Mouse (Mus musculus): ENCODE results near the gene Tcf7l2. TPM values are rescaled to one million over a fixed set of nuclear protein-coding genes. Genes with fewer than 3 reads are reported as not detected.

The Tcf7l2 gene
- total and polyA plus RNA-seq, 2 experiments from 2014 or later: 3.0 to 38.6 TPM

DNA sequence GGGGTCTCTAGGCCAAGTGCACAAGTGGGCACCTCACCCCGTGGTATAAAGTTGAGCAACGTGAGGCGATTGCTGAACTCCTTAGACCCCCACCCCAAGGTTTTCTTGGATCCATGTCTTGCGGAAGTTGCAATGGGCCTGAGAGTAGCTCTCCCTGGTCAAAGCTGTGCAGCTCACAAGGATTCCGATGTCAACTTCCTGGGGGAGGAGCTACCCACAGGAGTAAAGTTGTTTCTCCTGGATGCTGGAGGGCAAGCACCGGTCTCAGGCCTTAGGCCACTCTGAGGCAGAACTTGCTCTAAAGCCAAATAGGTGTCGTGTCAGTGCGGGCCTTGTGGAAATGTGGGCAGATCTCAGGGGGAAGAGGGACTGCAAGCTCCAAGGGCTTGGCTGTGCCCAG lies 12.2 kb upstream of the Tcf7l2 start:
- TF ChIP-seq CTCF (IDR thresholded peaks at IDR 0.05; ENCODE audit: low read depth): no peak
- no peak for TF ChIP-seq EP300 (IDR thresholded peaks at IDR 0.05; ENCODE audit: low read depth)
- WGBS: 72% methylated on average over 8 of the region's 8 CpGs
- ATAC-seq (ENCODE audit: insufficient read depth, low read depth): no peak

GRCm38 (mm10) chr19:55732499-55732898 lies 9.1 kb upstream of the Tcf7l2 start:
- H3K4me2 ChIP-seq (ENCODE audit: low read depth, low read length): no peak overlapping the region
- no peak overlapping the region for H3K4me3 ChIP-seq (ENCODE audit: low read depth, low read length)
- H3K36me3 ChIP-seq (replicated peaks; ENCODE audit: control insufficient read depth, insufficient read depth, low read length): no peaks in the 10 kb centered on the region
- no peak for DNase-seq (ENCODE audit: low spot score)
- TF ChIP-seq CTCF (IDR thresholded peaks at IDR 0.05; ENCODE audit: low read depth) (no peak), EP300 (IDR thresholded peaks at IDR 0.05; ENCODE audit: low read depth) (no peak)
- no peaks in the 10 kb centered on the region for H3K4me1 ChIP-seq (ENCODE audit: control insufficient read depth, insufficient read depth)
- no peak overlapping the region for H3K27ac ChIP-seq (ENCODE audit: low read depth)
- ATAC-seq (ENCODE audit: insufficient read depth, low read depth): no peak
- H3K9ac ChIP-seq (replicated peaks; ENCODE audit: low read depth, low read length): no peak overlapping the region
- WGBS: 55% methylated on average over 6 of the region's 6 CpGs
- no peaks in the 10 kb centered on the region for H3K27me3 ChIP-seq (ENCODE audit: control insufficient read depth, insufficient read depth, low read length)
- H3K9me3 ChIP-seq (replicated peaks; ENCODE audit: control insufficient read depth, low read length): no peaks in the 10 kb centered on the region

More for the DNA sequence above, 12.2 kb upstream of the Tcf7l2 start:
- H3K36me3 ChIP-seq (replicated peaks; ENCODE audit: control insufficient read depth, insufficient read depth, low read length): no peaks in the 10 kb centered on the region
- H3K9me3 ChIP-seq (replicated peaks; ENCODE audit: control insufficient read depth, low read length): 0 out of 2 replicates have a peak, but pooled peaks cover 3% of the 10 kb centered on the region
- H3K4me1 ChIP-seq (ENCODE audit: control insufficient read depth, insufficient read depth): no peaks in the 10 kb centered on the region
- DNase-seq (ENCODE audit: low spot score): no peak
- H3K9ac ChIP-seq (replicated peaks; ENCODE audit: low read depth, low read length): no peak overlapping the region
- no peak overlapping the region for H3K4me2 ChIP-seq (ENCODE audit: low read depth, low read length)
- no peak overlapping the region for H3K4me3 ChIP-seq (ENCODE audit: low read depth, low read length)
- no peak overlapping the region for H3K27ac ChIP-seq (ENCODE audit: low read depth)
- no peaks in the 10 kb centered on the region for H3K27me3 ChIP-seq (ENCODE audit: control insufficient read depth, insufficient read depth, low read length)

- Histone ChIP-seq H3K9me3 (replicated peaks; ENCODE audit: control insufficient read depth, low read length) (no peaks in the 10 kb centered on the region), H3K9ac (replicated peaks; ENCODE audit: low read depth, low read length) (no peak overlapping the region), H3K4me2 (ENCODE audit: low read depth, low read length) (no peak overlapping the region), H3K4me1 (ENCODE audit: control insufficient read depth, insufficient read depth) (no peaks in the 10 kb centered on the region), H3K27ac (ENCODE audit: low read depth) (no peak overlapping the region), H3K36me3 (replicated peaks; ENCODE audit: control insufficient read depth, insufficient read depth, low read length) (no peaks in the 10 kb centered on the region), H3K27me3 (ENCODE audit: control insufficient read depth, insufficient read depth, low read length) (no peaks in the 10 kb centered on the region), H3K4me3 (ENCODE audit: low read depth, low read length) (no peak overlapping the region)
- 53% methylated on average over 3 of the region's 3 CpGs for WGBS
- DNase-seq (ENCODE audit: low spot score) (no peak), ATAC-seq (ENCODE audit: insufficient read depth, low read depth) (no peak)
- TF ChIP-seq CTCF (IDR thresholded peaks at IDR 0.05; ENCODE audit: low read depth): no peak
- no peak for TF ChIP-seq EP300 (IDR thresholded peaks at IDR 0.05; ENCODE audit: low read depth)
Measured at GRCm38 (mm10) chr19:55732994-55733393, 8.6 kb upstream of the Tcf7l2 start.

- DNase-seq (ENCODE audit: low spot score) (no peak), ATAC-seq (ENCODE audit: insufficient read depth, low read depth) (no peak)
- Histone ChIP-seq H3K4me3 (ENCODE audit: low read depth, low read length) (no peak overlapping the region), H3K36me3 (replicated peaks; ENCODE audit: control insufficient read depth, insufficient read depth, low read length) (no peaks in the 10 kb centered on the region), H3K27ac (ENCODE audit: low read depth) (no peak overlapping the region), H3K4me2 (ENCODE audit: low read depth, low read length) (no peak overlapping the region), H3K9ac (replicated peaks; ENCODE audit: low read depth, low read length) (no peak overlapping the region), H3K4me1 (ENCODE audit: control insufficient read depth, insufficient read depth) (no peaks in the 10 kb centered on the region), H3K9me3 (replicated peaks; ENCODE audit: control insufficient read depth, low read length) (no peaks in the 10 kb centered on the region), H3K27me3 (ENCODE audit: control insufficient read depth, insufficient read depth, low read length) (no peaks in the 10 kb centered on the region)
- WGBS: 53% methylated on average over 6 of the region's 6 CpGs
- TF ChIP-seq EP300 (IDR thresholded peaks at IDR 0.05; ENCODE audit: low read depth) (no peak), CTCF (IDR thresholded peaks at IDR 0.05; ENCODE audit: low read depth) (no peak)
Measured at GRCm38 (mm10) chr19:55736016-55736415, 5.6 kb upstream of the Tcf7l2 start.

- ATAC-seq (ENCODE audit: insufficient read depth, low read depth) (no peak), DNase-seq (ENCODE audit: low spot score) (no peak)
- TF ChIP-seq EP300 (IDR thresholded peaks at IDR 0.05; ENCODE audit: low read depth) (no peak), CTCF (IDR thresholded peaks at IDR 0.05; ENCODE audit: low read depth) (no peak)
- no peak overlapping the region for H3K4me3 ChIP-seq (ENCODE audit: low read depth, low read length)
- no peaks in the 10 kb centered on the region for H3K4me1 ChIP-seq (ENCODE audit: control insufficient read depth, insufficient read depth)
- no peak overlapping the region for H3K4me2 ChIP-seq (ENCODE audit: low read depth, low read length)
- WGBS: 54% methylated on average over 4 of the region's 4 CpGs
- H3K9me3 ChIP-seq (replicated peaks; ENCODE audit: control insufficient read depth, low read length): no peaks in the 10 kb centered on the region
- H3K36me3 ChIP-seq (replicated peaks; ENCODE audit: control insufficient read depth, insufficient read depth, low read length): no peaks in the 10 kb centered on the region
- H3K27me3 ChIP-seq (ENCODE audit: control insufficient read depth, insufficient read depth, low read length): no peaks in the 10 kb centered on the region
- no peak overlapping the region for H3K9ac ChIP-seq (replicated peaks; ENCODE audit: low read depth, low read length)
- H3K27ac ChIP-seq (ENCODE audit: low read depth): no peak overlapping the region
Measured at GRCm38 (mm10) chr19:55739713-55740112, 1.9 kb upstream of the Tcf7l2 start.

DNA sequence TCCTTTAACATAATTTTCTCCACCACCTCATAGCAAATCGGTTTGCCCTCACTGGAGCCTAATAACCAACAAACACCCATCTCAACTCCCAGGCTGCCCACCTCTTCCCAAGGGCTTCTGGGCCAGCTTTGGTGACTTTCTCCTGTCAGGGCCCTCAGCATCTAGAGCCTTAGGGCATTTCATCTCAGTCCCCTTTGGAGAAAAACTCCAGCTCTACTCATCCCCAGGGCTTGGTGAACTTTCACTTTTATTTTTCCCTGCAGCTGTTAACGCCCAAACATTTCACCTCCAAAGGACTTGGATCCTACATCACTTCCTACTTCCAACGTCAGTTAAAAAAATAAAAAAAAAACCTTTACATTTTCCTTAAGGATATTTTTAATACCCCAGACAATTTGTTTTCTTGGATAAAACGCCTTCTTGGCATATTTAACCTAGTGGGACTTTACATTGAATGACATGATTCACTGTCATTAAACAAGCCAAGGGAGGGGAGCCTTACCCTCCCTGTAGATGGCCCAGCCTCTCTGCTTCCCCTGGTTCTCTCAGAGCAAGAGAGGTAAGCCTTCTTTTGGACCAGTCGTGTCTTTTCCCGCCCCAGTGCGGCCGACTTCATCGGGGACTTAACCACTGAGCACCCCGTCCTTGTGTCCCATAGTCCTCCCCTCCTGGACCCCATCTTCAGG lies 724 bp upstream of the Tcf7l2 start:
- H3K4me1 ChIP-seq (ENCODE audit: control insufficient read depth, insufficient read depth): peaks cover 8% of the 10 kb centered on the region; the same call in 1 of the 2 replicates
- peak overlapping the region; percentile 80 for H3K4me3 ChIP-seq (ENCODE audit: low read depth, low read length)
- H3K27me3 ChIP-seq (ENCODE audit: control insufficient read depth, insufficient read depth, low read length): no peaks in the 10 kb centered on the region
- TF ChIP-seq EP300 (IDR thresholded peaks at IDR 0.05; ENCODE audit: low read depth): no peak
- TF ChIP-seq CTCF (IDR thresholded peaks at IDR 0.05; ENCODE audit: low read depth): no peak
- no peaks in the 10 kb centered on the region for H3K36me3 ChIP-seq (replicated peaks; ENCODE audit: control insufficient read depth, insufficient read depth, low read length)
- H3K9ac ChIP-seq (replicated peaks; ENCODE audit: low read depth, low read length): peak overlapping the region; percentile 59
- no peak for ATAC-seq (ENCODE audit: insufficient read depth, low read depth)
- H3K27ac ChIP-seq (ENCODE audit: low read depth): peak overlapping the region; percentile 99
- peak; percentile 50 for DNase-seq (ENCODE audit: low spot score)
- no peaks in the 10 kb centered on the region for H3K9me3 ChIP-seq (replicated peaks; ENCODE audit: control insufficient read depth, low read length)
- H3K4me2 ChIP-seq (ENCODE audit: low read depth, low read length): peak overlapping the region; percentile 95
- 9% methylated on average over 10 of the region's 10 CpGs for WGBS

Data from heart, postnatal 0 days (tissue).